Mouse (Mus musculus) forelimb bud, embryonic 11.5 days (tissue): ENCODE results near the gene Kmt2e.
A peak's percentile ranks its signal among the peaks of the same experiment; 100 is the strongest.

ENCODE experiments used
- DNase-seq: peaks from one replicate; pipeline ENCODE4 v3.0.0-alpha.2; 2012; ENCODE audit warnings: low read depth, low spot score

Kmt2e gene

GRCm38 (mm10) chr5:23410040-23410717 is 24.1 kb upstream of the Kmt2e start:
- DNase-seq, result no peak

- no peak for DNase-seq
Measured at GRCm38 (mm10) chr5:23410718-23411101, 23.5 kb upstream of the Kmt2e start.

DNA sequence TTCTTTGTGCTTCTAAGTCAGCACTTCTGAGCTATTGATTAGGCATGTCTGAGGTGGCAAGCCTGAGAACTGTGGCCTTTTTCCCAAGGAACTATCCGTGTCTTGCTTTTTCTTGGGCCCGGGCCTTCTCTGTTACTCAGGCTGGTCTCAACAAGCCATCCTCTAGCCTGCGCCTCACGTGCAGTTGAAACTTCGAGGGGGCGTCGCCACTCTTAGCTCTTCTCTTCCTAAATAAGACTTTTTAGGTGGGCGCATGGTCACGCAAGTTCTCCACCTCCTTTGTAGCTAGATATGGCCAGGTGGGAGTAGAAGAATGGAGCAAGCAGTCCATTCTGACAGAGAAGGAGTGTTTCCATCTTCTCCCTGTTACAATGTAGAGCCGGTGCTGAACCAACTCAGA is 22.6 kb upstream of the Kmt2e start:
- DNase-seq, result no peak

- no peak for DNase-seq
Measured at GRCm38 (mm10) chr5:23412247-23412948, 21.8 kb upstream of the Kmt2e start.

DNA sequence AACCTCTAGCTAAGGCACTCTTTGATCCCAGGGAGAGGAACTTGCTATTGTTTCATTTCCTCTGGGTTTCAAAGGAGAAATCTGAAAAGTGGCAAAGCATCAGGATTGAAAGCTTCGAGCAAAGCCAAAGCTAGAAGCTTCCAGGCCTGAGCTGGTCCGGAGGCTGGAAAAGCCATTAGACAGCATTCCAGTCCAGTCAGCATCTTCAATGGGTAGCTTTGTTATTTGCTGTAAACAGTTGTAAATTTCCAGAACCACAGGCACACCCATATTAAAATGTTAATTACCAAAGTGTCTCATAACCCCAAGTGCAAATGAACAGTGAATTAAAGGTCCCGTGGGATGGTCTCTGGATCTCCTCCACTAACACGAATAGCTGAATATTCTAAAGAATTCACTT is 21.2 kb upstream of the Kmt2e start:
- no peak for DNase-seq

DNA sequence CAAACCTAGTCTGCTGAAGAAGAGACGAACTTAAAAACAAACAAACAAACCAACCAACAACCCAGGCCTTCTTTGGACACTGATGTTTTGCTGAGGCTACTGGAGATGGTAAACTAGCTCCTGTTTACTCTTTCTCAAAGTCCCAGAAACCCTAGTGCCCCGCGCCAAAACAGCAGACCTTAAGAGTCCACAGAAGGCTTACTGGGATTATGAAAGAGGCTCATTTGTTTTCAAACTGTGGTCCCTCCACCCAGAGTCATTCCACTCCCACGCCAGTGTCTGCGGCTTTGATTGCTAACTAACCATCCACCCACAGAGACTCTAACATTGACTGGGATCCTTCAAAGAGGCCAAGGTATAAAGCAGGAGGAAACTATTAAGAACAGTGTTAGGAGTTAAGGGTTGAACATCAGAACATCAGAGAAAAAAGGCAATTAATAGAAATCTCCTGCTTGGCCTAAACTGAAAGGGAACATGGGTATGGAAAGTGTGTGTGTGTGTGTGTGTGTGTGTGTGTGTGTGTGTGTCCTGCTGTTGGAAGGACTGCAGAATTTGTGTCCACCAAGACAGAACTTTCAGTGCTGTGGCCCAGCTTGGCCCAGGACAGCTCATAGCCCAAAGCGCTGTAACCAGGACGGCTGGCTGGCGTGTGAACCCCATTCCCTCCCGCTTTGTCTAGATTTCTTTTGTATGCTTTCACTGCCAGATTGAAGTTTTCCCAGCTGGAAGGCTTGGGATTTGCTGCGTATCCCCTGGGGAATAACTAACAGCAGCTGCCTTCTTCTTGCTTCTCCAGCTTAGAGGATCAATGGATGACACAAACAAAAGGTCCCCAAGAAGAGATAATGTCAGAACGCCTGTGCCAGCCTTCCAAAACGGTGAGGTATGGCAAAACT is 20.4 kb upstream of the Kmt2e start:
- no peak for DNase-seq

- no peak for DNase-seq
Measured at GRCm38 (mm10) chr5:23414490-23415126, 19.6 kb upstream of the Kmt2e start.

DNA sequence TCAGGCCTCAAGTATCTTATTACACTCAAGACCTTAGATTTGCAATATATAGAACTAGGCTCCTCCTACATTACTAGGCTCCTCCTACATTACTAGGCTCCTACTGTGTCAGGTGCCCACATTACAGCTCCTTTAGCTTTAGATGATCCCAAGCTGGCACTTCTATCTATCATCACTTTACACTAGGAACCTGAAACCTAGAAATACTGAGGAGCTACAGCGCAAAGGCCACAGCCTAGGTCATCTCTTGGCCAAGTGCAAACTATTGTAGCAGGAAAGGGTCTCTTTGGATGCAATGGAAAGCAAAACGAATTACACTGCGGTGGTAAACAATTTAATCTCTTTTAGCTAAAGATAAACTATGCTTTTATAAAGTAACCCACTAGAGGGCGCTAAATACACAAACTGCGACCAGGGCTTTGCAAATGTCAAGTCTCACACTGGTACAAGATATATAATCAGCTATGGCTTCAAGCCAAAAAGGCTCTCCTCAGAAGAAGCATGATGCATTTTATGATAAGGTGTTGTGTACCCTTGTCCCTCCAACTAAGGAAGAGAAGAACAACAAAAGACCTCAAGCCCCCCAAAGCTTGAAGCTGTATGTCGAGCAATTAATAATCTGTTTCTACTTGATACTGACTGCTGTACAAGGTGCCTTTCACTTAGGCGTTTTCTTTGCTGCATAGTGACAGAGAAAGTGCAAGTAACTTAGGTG is 18.5 kb upstream of the Kmt2e start:
- peak; percentile 63 for DNase-seq

DNA sequence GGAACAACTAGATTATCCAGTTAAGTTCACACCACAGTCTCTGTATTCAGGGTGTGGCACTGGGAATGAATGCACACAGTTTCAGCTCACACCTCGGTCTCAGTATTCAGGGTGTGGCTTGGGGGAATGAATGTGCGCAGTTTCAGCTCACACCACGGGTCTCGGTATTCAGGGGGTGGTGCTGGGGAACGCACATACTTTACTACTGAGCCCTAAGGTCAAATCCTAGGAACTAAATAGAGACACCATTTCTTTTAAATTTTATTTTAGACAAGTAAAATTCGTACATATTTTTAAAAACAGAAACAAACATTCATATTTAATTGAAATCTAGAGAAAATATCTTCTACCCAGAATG is 18.0 kb upstream of the Kmt2e start:
- DNase-seq, result no peak

- DNase-seq, result no peak
Measured at GRCm38 (mm10) chr5:23417716-23418115, 16.5 kb upstream of the Kmt2e start.

- DNase-seq, result peak; percentile 62
Measured at GRCm38 (mm10) chr5:23418147-23418781, 16.0 kb upstream of the Kmt2e start.

- DNase-seq, result no peak
Measured at GRCm38 (mm10) chr5:23418797-23419595, 15.2 kb upstream of the Kmt2e start.

DNA sequence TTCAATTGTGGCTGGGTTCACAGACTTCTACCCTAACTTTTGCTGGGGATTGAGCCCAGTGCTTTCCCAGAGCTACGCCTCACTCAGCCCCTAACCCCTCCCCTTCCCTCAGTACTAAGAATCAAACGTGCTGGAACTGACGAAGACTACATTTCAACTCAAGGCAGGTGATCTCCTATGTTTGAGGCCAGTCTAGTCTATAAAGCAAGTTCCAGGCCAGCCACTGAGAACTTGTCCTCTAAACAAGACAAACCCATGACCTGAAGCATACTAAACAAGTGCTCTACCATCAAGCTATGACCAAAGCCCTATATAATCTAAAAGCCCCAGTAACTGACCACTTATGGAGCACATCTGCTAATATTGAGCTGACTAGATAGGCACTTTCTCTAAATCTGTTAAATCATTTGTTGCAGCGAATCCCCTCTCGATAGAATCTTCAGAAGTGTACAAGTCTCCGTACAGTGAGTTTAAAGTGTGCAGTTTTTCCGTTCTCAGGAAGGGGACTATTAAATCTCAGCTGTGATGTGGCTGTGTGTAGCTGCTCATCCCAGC is 14.5 kb upstream of the Kmt2e start:
- DNase-seq, result no peak

DNA sequence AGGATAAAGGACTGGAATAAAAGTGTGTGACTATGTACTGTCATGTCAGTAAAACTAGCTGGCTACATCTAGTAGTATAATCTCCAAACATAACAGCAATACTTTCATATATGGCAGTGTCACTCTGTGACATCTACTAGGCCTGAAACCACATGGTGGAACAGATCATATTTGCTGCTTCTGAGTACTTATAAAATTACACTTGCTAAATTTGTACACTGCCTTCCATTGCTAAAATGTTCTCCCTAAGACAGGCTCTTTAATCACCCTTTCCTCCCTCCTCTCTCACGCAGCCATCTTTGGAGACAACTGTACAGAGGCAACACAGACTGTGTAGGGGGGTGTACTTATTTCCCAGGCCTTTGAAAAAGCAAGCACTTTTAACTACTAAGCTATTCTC is 13.8 kb upstream of the Kmt2e start:
- no peak for DNase-seq

DNA sequence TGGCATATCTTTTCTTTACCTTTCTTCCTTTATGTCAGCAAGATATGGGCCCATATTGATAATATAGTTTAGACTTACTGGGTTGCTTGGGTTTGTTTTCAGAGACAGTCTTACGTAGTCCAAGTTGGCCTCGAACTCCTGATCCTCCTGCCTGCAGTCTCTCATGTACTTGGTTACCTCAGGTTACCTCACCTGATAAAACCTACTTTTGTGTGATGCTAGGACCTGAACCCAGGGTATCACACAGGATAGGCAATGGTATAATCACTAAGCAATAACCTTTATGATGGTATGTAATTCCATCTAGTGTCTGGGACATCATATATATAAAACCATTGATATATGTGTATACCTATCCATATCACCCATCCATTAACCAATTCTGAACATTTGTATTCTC is 12.8 kb upstream of the Kmt2e start:
- no peak for DNase-seq

DNA sequence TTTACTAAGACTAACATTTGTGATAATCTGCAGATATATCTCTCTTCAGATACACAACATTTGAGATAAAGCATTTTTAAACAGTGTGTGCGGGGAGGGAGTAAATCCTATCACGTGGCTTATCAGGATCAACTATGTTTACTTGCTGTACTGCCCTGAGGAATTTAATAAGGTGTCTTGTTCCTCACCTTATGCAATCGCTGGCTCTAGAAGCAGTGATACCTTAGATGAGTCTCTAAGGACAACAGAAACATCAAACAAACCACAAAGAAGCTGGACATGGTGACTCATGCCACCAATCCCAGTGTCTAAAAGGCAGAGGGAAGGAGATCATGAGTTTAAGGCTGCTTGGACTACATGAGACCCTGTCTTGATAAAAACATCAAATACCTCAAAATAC is 11.2 kb upstream of the Kmt2e start:
- no peak for DNase-seq

GRCm38 (mm10) chr5:23427501-23427900 is 6.7 kb upstream of the Kmt2e start:
- DNase-seq, result no peak

- DNase-seq, result no peak
Measured at GRCm38 (mm10) chr5:23431070-23431864, 3.0 kb upstream of the Kmt2e start.
